In the genomic region with DNA sequence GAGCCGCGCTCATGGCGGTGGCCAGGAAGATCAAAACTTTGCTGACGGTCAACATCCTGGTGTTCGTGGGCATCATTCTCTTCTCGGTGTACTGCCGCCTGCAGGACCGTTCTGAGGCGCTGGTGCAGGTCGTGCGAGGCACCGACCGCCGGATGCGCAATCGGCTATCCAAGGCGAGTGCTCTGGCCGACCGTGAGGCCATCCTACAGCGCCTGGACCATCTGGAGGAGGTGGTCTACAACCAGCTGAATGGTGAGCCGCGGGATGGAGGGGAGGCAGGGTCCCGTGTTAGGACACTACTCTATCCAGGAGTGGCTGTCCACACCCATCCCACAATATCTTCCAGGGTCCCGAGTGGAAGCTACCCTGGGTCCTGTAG, we compare ENCODE assay signal across 10 mouse cellular contexts. TPM values are rescaled to one million over a fixed set of nuclear protein-coding genes. Genes with fewer than 3 reads are reported as not detected.
DNase-seq lines count a peak whose midpoint lies in the region; ATAC-seq and TF ChIP-seq lines count a peak whose summit lies in the region.
"Had no signal": no experiment of that assay in that cellular context is flagged by ENCODE, and none has a peak within 500 bp of the region (broad histone marks: within the 10 kb centered on the region; RNA-seq: fewer than 3 reads in every experiment).

No protein-coding gene starts in this region.

- TF ChIP-seq CTCF in kidney, adult 2 months (conservative IDR thresholded peaks at IDR 0.05; ENCODE audit: insufficient read depth, insufficient read length, low read depth, low read length) = no peak

- peak overlapping the region; percentile 12; the same call in 1 of the 2 replicates for H3K4me3 ChIP-seq in kidney, embryonic 16.5 days (ENCODE audit: low read length)
- no peak overlapping the region for H3K4me3 ChIP-seq in kidney, adult 2 months (ENCODE audit: insufficient read depth, low read depth, low read length)
- H3K4me3 ChIP-seq in hindbrain, embryonic 15.5 days = peak overlapping the region; percentile 68
- peak overlapping the region; percentile 60 for H3K4me3 ChIP-seq in midbrain, embryonic 16.5 days (ENCODE audit: low read depth, low read length)

- peaks cover 5% of the 10 kb centered on the region; the same call in 1 of the 2 replicates for H3K4me1 ChIP-seq in kidney, embryonic 16.5 days (ENCODE audit: insufficient read depth, low read length)
- no peaks in the 10 kb centered on the region for H3K4me1 ChIP-seq in kidney, adult 2 months (ENCODE audit: control insufficient read depth, insufficient read depth, low read length)
- H3K4me1 ChIP-seq in hindbrain, embryonic 15.5 days (replicated peaks) = peaks cover 43% of the 10 kb centered on the region
- peaks cover 30% of the 10 kb centered on the region for H3K4me1 ChIP-seq in midbrain, embryonic 16.5 days (ENCODE audit: control insufficient read depth, insufficient read depth, low read length)

- no peak for DNase-seq in kidney, adult 2 months
- peak; percentile 46 to 59 for DNase-seq in cerebellum, postnatal 36 days
- DNase-seq in urinary bladder, postnatal 14 days (ENCODE audit: low spot score) = no peak
- DNase-seq in gastrocnemius, postnatal 10 days = no peak
- DNase-seq in lung, postnatal 25 days (ENCODE audit: low spot score) = no peak

- peaks cover 43% of the 10 kb centered on the region for H3K27me3 ChIP-seq in kidney, embryonic 16.5 days (ENCODE audit: insufficient read depth, low read length)
- H3K27me3 ChIP-seq in kidney, adult 2 months (replicated peaks; ENCODE audit: control insufficient read depth, insufficient read depth, low read length) = no peaks in the 10 kb centered on the region
- H3K27me3 ChIP-seq in hindbrain, embryonic 15.5 days = peaks cover 24% of the 10 kb centered on the region
- peaks cover 15% of the 10 kb centered on the region for H3K27me3 ChIP-seq in midbrain, embryonic 16.5 days (ENCODE audit: control insufficient read depth, insufficient read depth, low read depth, low read length)

- no peak for TF ChIP-seq POLR2A in kidney, adult 2 months (IDR thresholded peaks at IDR 0.05; ENCODE audit: low read depth, low read length)

- peak; percentile 51 for ATAC-seq in kidney, embryonic 16.5 days (ENCODE audit: low FRiP score, low TSS enrichment)
- peak; percentile 32; the same call in 1 of the 2 replicates for ATAC-seq in hindbrain, embryonic 15.5 days (ENCODE audit: low FRiP score, low read depth)
- peak; percentile 44 for ATAC-seq in midbrain, embryonic 16.5 days

- H3K9me3 ChIP-seq in kidney, embryonic 16.5 days (ENCODE audit: low read length) = no peaks in the 10 kb centered on the region
- no peaks in the 10 kb centered on the region for H3K9me3 ChIP-seq in hindbrain, embryonic 15.5 days
- no peaks in the 10 kb centered on the region for H3K9me3 ChIP-seq in midbrain, embryonic 16.5 days (replicated peaks; ENCODE audit: control insufficient read depth, low read length, poor library complexity, severe bottlenecking)

- H3K9ac ChIP-seq in kidney, embryonic 16.5 days (replicated peaks; ENCODE audit: low read length) = no peak overlapping the region
- H3K9ac ChIP-seq in hindbrain, embryonic 15.5 days = peak overlapping the region; percentile 55
- peak overlapping the region; percentile 70 for H3K9ac ChIP-seq in midbrain, embryonic 16.5 days (ENCODE audit: low read depth, low read length)

- H3K36me3 ChIP-seq in kidney, embryonic 16.5 days (ENCODE audit: insufficient read depth, low read length) = no peaks in the 10 kb centered on the region
- no peaks in the 10 kb centered on the region for H3K36me3 ChIP-seq in kidney, adult 2 months (ENCODE audit: control insufficient read depth, insufficient read depth, low read length)
- no peaks in the 10 kb centered on the region for H3K36me3 ChIP-seq in hindbrain, embryonic 15.5 days
- H3K36me3 ChIP-seq in midbrain, embryonic 16.5 days (ENCODE audit: control insufficient read depth, insufficient read depth, low read length) = no peaks in the 10 kb centered on the region
- H3K36me3 ChIP-seq: G1E had no signal

- peak overlapping the region; percentile 62 for H3K4me2 ChIP-seq in kidney, embryonic 16.5 days (replicated peaks; ENCODE audit: low read depth, low read length)
- peak overlapping the region; percentile 88 for H3K4me2 ChIP-seq in hindbrain, embryonic 15.5 days
- peak overlapping the region; percentile 52 for H3K4me2 ChIP-seq in midbrain, embryonic 16.5 days (ENCODE audit: low read length)

- 1% methylated on average over 24 of the region's 24 CpGs for WGBS in kidney, embryonic 16.5 days
- 4% methylated on average over 24 of the region's 24 CpGs for WGBS in kidney, adult 2 months
- under 1% methylated on average over 24 of the region's 24 CpGs for WGBS in hindbrain, embryonic 15.5 days
- 2% methylated on average over 24 of the region's 24 CpGs for WGBS in midbrain, embryonic 16.5 days

- H3K27ac ChIP-seq in kidney, embryonic 16.5 days (ENCODE audit: low read length) = no peak overlapping the region
- no peak overlapping the region for H3K27ac ChIP-seq in kidney, adult 2 months (ENCODE audit: insufficient read depth, low read depth, low read length)
- peak overlapping the region; percentile 72 for H3K27ac ChIP-seq in hindbrain, embryonic 15.5 days (replicated peaks)
- H3K27ac ChIP-seq in midbrain, embryonic 16.5 days (ENCODE audit: low read length) = peak overlapping the region; percentile 34; the same call in 1 of the 2 replicates

RNA-seq across cellular contexts. Expression of gene Galnt9, which starts 0.5 kb away (rescaled TPM):
- 0.44 and 0.69 TPM in 2 replicates for polyA plus RNA-seq in kidney, embryonic 16.5 days (2015; fragmentation: Nextera tagmentation; extraction: Ambion mirVana)
- 0.50 and 0.61 TPM in 2 replicates for polyA plus RNA-seq in kidney, adult 2 months (2012; rRNA removed)
- polyA plus RNA-seq in hindbrain, embryonic 15.5 days (2015; fragmentation: Nextera tagmentation; extraction: Ambion mirVana) = 23.9 and 26.4 TPM in 2 replicates
- polyA plus RNA-seq in midbrain, embryonic 16.5 days (2015; fragmentation: Nextera tagmentation; extraction: Ambion mirVana) = 22.5 and 23.1 TPM in 2 replicates
- under 1 TPM in 1 of 2 experiments, not detected in 1; 0.11 TPM for total RNA-seq in gastrocnemius, postnatal 10 days (2021)
- polyA plus RNA-seq: G1E; heart, postnatal 0 days had no signal

Comparison
In these comparisons a context has a peak if more than half of its experiments do, and no peak if none do; other contexts are left out.
1. H3K27ac ChIP-seq: peak in hindbrain, embryonic 15.5 days (single experiment) and midbrain, embryonic 16.5 days (single experiment); none in kidney, embryonic 16.5 days (single experiment) and kidney, adult 2 months (single experiment).
2. DNase-seq: peak in cerebellum, postnatal 36 days (2 of 2); none in kidney, adult 2 months (single experiment), urinary bladder, postnatal 14 days (single experiment), gastrocnemius, postnatal 10 days (single experiment) and lung, postnatal 25 days (single experiment).
3. RNA of gene Galnt9, which starts 0.5 kb away (polyA plus RNA-seq): 23.9 to 26.4 TPM in hindbrain, embryonic 15.5 days and 22.5 to 23.1 TPM in midbrain, embryonic 16.5 days; 0.50 to 0.61 TPM in kidney, adult 2 months and 0.44 to 0.69 TPM in kidney, embryonic 16.5 days; every median in the first group is over 10 times any median in the second.
4. Peak in every context shown above with its lines, with median percentiles within 50 percentile points of each other: ATAC-seq and H3K4me2 ChIP-seq.